Mouse (Mus musculus) hindbrain, embryonic 11.5 days (tissue): ENCODE measurements at regions not wholly inside any gene's neighbourhood (a gene's known extent, or its start where the extent isn't known, plus 50 kb on each side); places are given as distances from the start of the nearest gene placed in this dataset.
A peak's percentile ranks its signal among the peaks of the same experiment; 100 is the strongest.

Experiments used
- ATAC-seq: fragments of 200-750 bp; cut with Nextera tagmentation; 2 replicates; pipeline ENCODE4 v1.8.0; 2017; ENCODE audit warnings: mild to moderate bottlenecking, moderate TSS enrichment, moderate library complexity; ENCODE audit not compliant: low FRiP score
- DNase-seq: peaks from one replicate; pipeline ENCODE4 v3.0.0-alpha.2; 2015; ENCODE audit warnings: low spot score
- H3K27ac ChIP-seq: fragments of 300-500 bp; sonication (generic); 2 replicates; pipeline ENCODE4 v1.5.1; 2014; ENCODE audit warnings: mild to moderate bottlenecking, low read depth, low read length
- H3K27me3 ChIP-seq: fragments of 300-500 bp; sonication (generic); 2 replicates; pipeline ENCODE4 v1.6.1; 2014; ENCODE audit warnings: mild to moderate bottlenecking, low read length, moderate library complexity, mixed read lengths; ENCODE audit not compliant: control insufficient read depth, insufficient read depth
- H3K36me3 ChIP-seq: fragments of 300-500 bp; sonication (generic); 2 replicates; pipeline ENCODE4 v1.6.1; 2014; ENCODE audit warnings: mild to moderate bottlenecking, low read length, moderate library complexity, mixed read lengths; ENCODE audit not compliant: control insufficient read depth, insufficient read depth
- H3K4me1 ChIP-seq: fragments of 300-500 bp; sonication (generic); replicated peaks from 2 replicates; pipeline ENCODE4 v1.6.1; 2014; ENCODE audit warnings: low read length, mixed read lengths; ENCODE audit not compliant: control insufficient read depth, insufficient read depth
- H3K4me2 ChIP-seq: fragments of 300-500 bp; sonication (generic); replicated peaks from 2 replicates; pipeline ENCODE4 v1.6.1; 2014; ENCODE audit warnings: mild to moderate bottlenecking, low read depth, low read length
- H3K4me3 ChIP-seq: fragments of 300-500 bp; sonication (generic); 2 replicates; pipeline ENCODE4 v1.5.1; 2014; ENCODE audit warnings: low read depth, low read length
- H3K9ac ChIP-seq: fragments of 300-500 bp; sonication (generic); 2 replicates; pipeline ENCODE4 v1.6.1; 2014; ENCODE audit warnings: low read depth, low read length
- H3K9me3 ChIP-seq: fragments of 300-500 bp; sonication (generic); 2 replicates; pipeline ENCODE4 v1.6.1; 2016; ENCODE audit warnings: low read length; ENCODE audit not compliant: control insufficient read depth
- WGBS: fragments of 180-500 bp; shearing (Covaris S2); extraction: QIAGEN DNeasy Blood & Tissue Kit; methylation state at CpG from one replicate; pipeline ENCODE4 v1.1.7; 2014; 5-methylcytosine and 5-hydroxymethylcytosine counted together

- H3K9ac ChIP-seq = no peak overlapping the region
- no peak overlapping the region for H3K4me2 ChIP-seq
- no peak for DNase-seq
- 82% methylated on average over 10 of the region's 10 CpGs for WGBS
- no peak overlapping the region for H3K27ac ChIP-seq
- no peaks in the 10 kb centered on the region for H3K9me3 ChIP-seq
- no peaks in the 10 kb centered on the region for H3K27me3 ChIP-seq
- no peak for ATAC-seq
- H3K36me3 ChIP-seq = no peaks in the 10 kb centered on the region
- H3K4me1 ChIP-seq = no peaks in the 10 kb centered on the region
- H3K4me3 ChIP-seq = no peak overlapping the region
Measured at GRCm38 (mm10) chr8:26329813-26330212, 210.5 kb downstream of the Gm45692 start.

GRCm38 (mm10) chr8:26336906-26337650 is 217.7 kb downstream of the Gm45692 start:
- Histone ChIP-seq H3K27me3 (no peaks in the 10 kb centered on the region), H3K27ac (no peak overlapping the region), H3K9me3 (no peaks in the 10 kb centered on the region), H3K4me1 (no peaks in the 10 kb centered on the region), H3K36me3 (no peaks in the 10 kb centered on the region), H3K4me3 (no peak overlapping the region), H3K4me2 (no peak overlapping the region), H3K9ac (no peak overlapping the region)
- WGBS = 93% methylated on average over 5 of the region's 5 CpGs
- ATAC-seq (no peak), DNase-seq (no peak)

GRCm38 (mm10) chr8:26345078-26345477 is 225.7 kb downstream of the Gm45692 start:
- no peaks in the 10 kb centered on the region for H3K36me3 ChIP-seq
- no peaks in the 10 kb centered on the region; the same call in 1 of the 2 replicates for H3K4me1 ChIP-seq
- no peaks in the 10 kb centered on the region for H3K27me3 ChIP-seq
- H3K4me2 ChIP-seq = no peak overlapping the region
- H3K4me3 ChIP-seq = no peak overlapping the region
- H3K27ac ChIP-seq = no peak overlapping the region
- 34% methylated on average over 6 of the region's 6 CpGs for WGBS
- ATAC-seq = peak; percentile 60; the same call in 1 of the 2 replicates
- H3K9me3 ChIP-seq = no peaks in the 10 kb centered on the region
- peak; percentile 81 for DNase-seq
- no peak overlapping the region for H3K9ac ChIP-seq

GRCm38 (mm10) chr8:26349231-26349630 is 229.9 kb downstream of the Gm45692 start:
- no peak overlapping the region for H3K4me3 ChIP-seq
- H3K9ac ChIP-seq = no peak overlapping the region
- no peak overlapping the region for H3K4me2 ChIP-seq
- no peaks in the 10 kb centered on the region for H3K27me3 ChIP-seq
- H3K36me3 ChIP-seq = no peaks in the 10 kb centered on the region
- ATAC-seq (no peak), DNase-seq (no peak)
- no peaks in the 10 kb centered on the region for H3K9me3 ChIP-seq
- no peak overlapping the region for H3K27ac ChIP-seq
- 89% methylated on average over 7 of the region's 7 CpGs for WGBS
- peaks cover 6% of the 10 kb centered on the region; the same call in 1 of the 2 replicates for H3K4me1 ChIP-seq

GRCm38 (mm10) chr8:26349854-26350253 is 230.5 kb downstream of the Gm45692 start:
- H3K4me2 ChIP-seq = no peak overlapping the region
- no peaks in the 10 kb centered on the region for H3K36me3 ChIP-seq
- no peak overlapping the region for H3K9ac ChIP-seq
- DNase-seq (no peak), ATAC-seq (no peak)
- H3K27ac ChIP-seq = no peak overlapping the region
- peaks cover 6% of the 10 kb centered on the region; the same call in 1 of the 2 replicates for H3K4me1 ChIP-seq
- no peak overlapping the region for H3K4me3 ChIP-seq
- no peaks in the 10 kb centered on the region for H3K9me3 ChIP-seq
- 89% methylated on average over 3 of the region's 3 CpGs for WGBS
- H3K27me3 ChIP-seq = no peaks in the 10 kb centered on the region

- Histone ChIP-seq H3K4me1 (peaks cover 6% of the 10 kb centered on the region; the same call in 1 of the 2 replicates), H3K4me3 (no peak overlapping the region), H3K4me2 (no peak overlapping the region), H3K27me3 (no peaks in the 10 kb centered on the region), H3K9me3 (no peaks in the 10 kb centered on the region), H3K9ac (no peak overlapping the region), H3K27ac (no peak overlapping the region), H3K36me3 (no peaks in the 10 kb centered on the region)
- WGBS = 72% methylated on average over 4 of the region's 4 CpGs
- ATAC-seq = no peak
- DNase-seq = no peak
Measured at GRCm38 (mm10) chr8:26350616-26351015, 231.3 kb downstream of the Gm45692 start.

DNA sequence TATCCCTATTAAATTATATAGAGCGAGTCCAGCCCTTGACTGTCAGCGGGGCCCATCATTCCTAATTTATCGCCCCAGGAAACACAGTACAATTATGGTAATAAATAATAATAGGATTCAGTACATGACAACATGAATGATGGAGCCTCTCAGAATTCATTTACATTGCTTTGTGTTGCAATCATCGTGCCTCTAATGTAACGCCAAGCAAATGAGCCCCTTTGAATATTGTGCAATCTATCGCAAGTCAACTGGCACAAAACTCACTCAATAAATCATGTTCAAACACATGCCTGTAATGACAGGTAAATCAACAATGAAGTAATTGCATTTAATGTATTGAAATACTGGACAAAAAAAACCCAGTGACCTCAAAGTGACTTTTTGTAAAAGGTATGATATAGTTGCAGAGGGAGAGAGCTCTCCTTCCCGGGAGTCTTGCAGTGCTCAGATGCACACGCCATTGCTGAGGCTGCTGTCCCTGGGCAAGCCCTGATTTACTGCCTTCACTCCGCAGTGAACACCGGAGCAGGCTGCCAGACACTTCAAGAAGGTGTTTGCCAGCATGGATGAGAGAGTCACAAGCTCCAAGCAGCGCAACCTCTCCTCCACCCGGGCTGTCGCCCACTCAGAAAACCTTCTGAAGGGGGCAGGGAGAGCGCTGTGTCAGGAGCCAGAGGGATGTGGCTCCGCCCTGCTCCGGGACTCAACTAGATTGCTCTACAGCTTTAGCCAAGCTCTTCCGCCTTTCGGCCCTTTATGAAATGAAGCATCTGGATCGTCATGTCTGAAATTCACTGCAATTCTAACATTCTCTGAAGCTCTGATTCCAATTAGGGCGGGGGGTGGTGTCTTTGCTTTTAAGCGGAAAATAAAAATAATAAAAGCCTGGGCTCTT is 232.6 kb downstream of the Gm45692 start:
- peaks cover 6% of the 10 kb centered on the region; the same call in 1 of the 2 replicates for H3K4me1 ChIP-seq
- 0 out of 2 replicates have a peak overlapping the region, but pooled peaks have one; percentile 20 for H3K9ac ChIP-seq
- no peaks in the 10 kb centered on the region for H3K27me3 ChIP-seq
- peak; percentile 61 for DNase-seq
- H3K36me3 ChIP-seq = no peaks in the 10 kb centered on the region
- peak overlapping the region; percentile 68 for H3K27ac ChIP-seq
- ATAC-seq = peak; percentile 81
- H3K4me2 ChIP-seq = peak overlapping the region; percentile 25; the same call in 1 of the 2 replicates
- WGBS = 41% methylated on average over 21 of the region's 21 CpGs
- no peak overlapping the region for H3K4me3 ChIP-seq
- no peaks in the 10 kb centered on the region for H3K9me3 ChIP-seq

- H3K9ac ChIP-seq = no peak overlapping the region
- DNase-seq = peak; percentile 40
- WGBS = 34% methylated on average over 9 of the region's 9 CpGs
- H3K36me3 ChIP-seq = no peaks in the 10 kb centered on the region
- peaks cover 6% of the 10 kb centered on the region; the same call in 1 of the 2 replicates for H3K4me1 ChIP-seq
- no peaks in the 10 kb centered on the region for H3K27me3 ChIP-seq
- ATAC-seq = no peak; the same call in 1 of the 2 replicates
- no peaks in the 10 kb centered on the region for H3K9me3 ChIP-seq
- peak overlapping the region; percentile 24; the same call in 1 of the 2 replicates for H3K27ac ChIP-seq
- peak overlapping the region; percentile 25; the same call in 1 of the 2 replicates for H3K4me2 ChIP-seq
- no peak overlapping the region for H3K4me3 ChIP-seq
Measured at GRCm38 (mm10) chr8:26352541-26353010, 233.2 kb downstream of the Gm45692 start.
